Mouse (Mus musculus) forebrain, postnatal 0 days (tissue): ENCODE measurements around the gene Uvrag. TPM values are rescaled to one million over a fixed set of nuclear protein-coding genes. Genes with fewer than 3 reads are reported as not detected.

Experiments used
- ATAC-seq: fragments of 200-750 bp; cut with Nextera tagmentation; 2 replicates; pipeline ENCODE4 v1.8.0; 2017; ENCODE audit warnings: mild to moderate bottlenecking, moderate library complexity
- DNase-seq: peaks from one replicate; pipeline ENCODE4 v3.0.0-alpha.2; 2015
- H3K27ac ChIP-seq: fragments of 300-500 bp; sonication (generic); 2 replicates; pipeline ENCODE4 v1.5.1; 2014; ENCODE audit warnings: low read depth, mild to moderate bottlenecking, antibody characterized with exemption, low read length, moderate library complexity, mixed read lengths
- H3K27me3 ChIP-seq: fragments of 300-500 bp; sonication (generic); 2 replicates; pipeline ENCODE4 v1.6.1; 2014; ENCODE audit warnings: mild to moderate bottlenecking, low read length, mixed read lengths; ENCODE audit not compliant: insufficient read depth
- H3K36me3 ChIP-seq: fragments of 300-500 bp; sonication (generic); 2 replicates; pipeline ENCODE4 v1.6.1; 2014; ENCODE audit warnings: mild to moderate bottlenecking, moderate library complexity; ENCODE audit not compliant: insufficient read depth
- H3K4me1 ChIP-seq: fragments of 300-500 bp; sonication (generic); 2 replicates; pipeline ENCODE4 v1.6.1; 2014; ENCODE audit warnings: antibody characterized with exemption; ENCODE audit not compliant: insufficient read depth
- H3K4me2 ChIP-seq: fragments of 300-500 bp; sonication (generic); 2 replicates; pipeline ENCODE4 v1.6.1; 2014; ENCODE audit warnings: low read depth, mild to moderate bottlenecking, moderate library complexity
- H3K4me3 ChIP-seq: fragments of 300-500 bp; sonication (generic); 2 replicates; pipeline ENCODE4 v1.5.1; 2014; ENCODE audit warnings: low read depth, low read length, mixed read lengths
- H3K9ac ChIP-seq: fragments of 300-500 bp; sonication (generic); 2 replicates; pipeline ENCODE4 v1.6.1; 2014; ENCODE audit warnings: mild to moderate bottlenecking
- H3K9me3 ChIP-seq: fragments of 300-500 bp; sonication (generic); 2 replicates; pipeline ENCODE4 v1.6.1; 2016; ENCODE audit warnings: low read length
- CTCF ChIP-seq: sonication (generic); IDR thresholded peaks from 2 replicates; pipeline ENCODE4 v1.5.1; 2016; ENCODE audit warnings: antibody characterized with exemption, control low read depth, low read depth
- WGBS: fragments of 180-500 bp; shearing (Covaris S2); extraction: QIAGEN DNeasy Blood & Tissue Kit; methylation state at CpG from one replicate; pipeline ENCODE4 v1.1.7; 2014; 5-methylcytosine and 5-hydroxymethylcytosine counted together
- polyA plus RNA-seq: library from polyadenylated mRNA; unstranded; fragments of >200 nt; fragmentation: Nextera tagmentation; extraction: Ambion mirVana; gene quantifications from 2 replicates; pipeline ENCODE4 v1.2.1, GENCODE M21; 2015
- total RNA-seq: library from RNA; depleted of rRNA; stranded (reverse); fragments of >200 nt; gene quantifications from 2 replicates; pipeline ENCODE4 v1.2.3, GENCODE M21; 2014

The Uvrag gene
- total and polyA plus RNA-seq, 2 experiments from 2014 or later = 18.6 to 18.8 TPM

GRCm38 (mm10) chr7:98850388-98850787, 290.6 kb downstream of the Uvrag start:
- WGBS = 84% methylated on average over 5 of the region's 5 CpGs
- ATAC-seq (no peak), DNase-seq (no peak)
- H3K27ac ChIP-seq = no peak overlapping the region
- H3K4me1 ChIP-seq = no peaks in the 10 kb centered on the region
- H3K9me3 ChIP-seq = no peaks in the 10 kb centered on the region
- no peaks in the 10 kb centered on the region for H3K27me3 ChIP-seq
- H3K4me3 ChIP-seq = no peak overlapping the region
- no peaks in the 10 kb centered on the region for H3K36me3 ChIP-seq
- H3K4me2 ChIP-seq = no peak overlapping the region
- no peak overlapping the region for H3K9ac ChIP-seq
- TF ChIP-seq CTCF = no peak

- Histone ChIP-seq H3K4me1 (no peaks in the 10 kb centered on the region), H3K4me2 (no peak overlapping the region), H3K9me3 (no peaks in the 10 kb centered on the region), H3K9ac (no peak overlapping the region), H3K27ac (no peak overlapping the region), H3K4me3 (no peak overlapping the region), H3K36me3 (no peaks in the 10 kb centered on the region), H3K27me3 (no peaks in the 10 kb centered on the region)
- TF ChIP-seq CTCF = no peak
- WGBS = 89% methylated on average over 8 of the region's 8 CpGs
- DNase-seq = no peak
- ATAC-seq = no peak
These were observed 291.9 kb downstream of the Uvrag start for GRCm38 (mm10) chr7:98848899-98849640.

GRCm38 (mm10) chr7:98843649-98844048, 297.3 kb downstream of the Uvrag start:
- Histone ChIP-seq H3K36me3 (no peaks in the 10 kb centered on the region), H3K27ac (no peak overlapping the region), H3K9me3 (no peaks in the 10 kb centered on the region), H3K4me3 (no peak overlapping the region), H3K9ac (no peak overlapping the region), H3K4me2 (no peak overlapping the region), H3K27me3 (peaks cover 26% of the 10 kb centered on the region), H3K4me1 (no peaks in the 10 kb centered on the region; the same call in 1 of the 2 replicates)
- ATAC-seq (no peak), DNase-seq (no peak)
- no peak for TF ChIP-seq CTCF
- WGBS = 25% methylated on average over 7 of the region's 7 CpGs

DNA sequence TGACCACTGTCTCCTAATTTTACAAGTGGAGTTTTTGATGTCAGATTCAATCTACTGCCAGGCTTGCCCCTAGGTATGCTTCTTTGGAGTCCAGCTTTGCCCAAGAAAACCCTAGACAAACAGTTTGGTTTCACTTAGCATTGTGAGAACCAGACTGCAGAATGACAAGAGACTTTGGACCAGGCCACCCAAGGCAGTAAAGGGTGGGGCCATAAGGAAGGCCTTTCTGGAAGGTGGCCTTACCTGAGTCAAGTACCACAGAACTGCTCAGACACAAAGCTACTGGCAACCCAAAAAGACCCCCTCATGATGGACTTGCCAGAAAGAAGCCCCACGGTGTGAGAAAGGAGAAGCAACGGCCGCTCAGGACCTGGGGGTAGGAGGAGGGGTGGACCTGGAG, 297.9 kb downstream of the Uvrag start:
- no peak for TF ChIP-seq CTCF
- no peak for ATAC-seq
- no peak for DNase-seq
- 83% methylated on average over 3 of the region's 3 CpGs for WGBS
- Histone ChIP-seq H3K4me1 (no peaks in the 10 kb centered on the region; the same call in 1 of the 2 replicates), H3K9me3 (no peaks in the 10 kb centered on the region), H3K27ac (no peak overlapping the region), H3K27me3 (peaks cover 26% of the 10 kb centered on the region), H3K36me3 (no peaks in the 10 kb centered on the region), H3K4me2 (no peak overlapping the region), H3K4me3 (no peak overlapping the region), H3K9ac (no peak overlapping the region)

GRCm38 (mm10) chr7:98841802-98842201, 299.1 kb downstream of the Uvrag start:
- H3K27ac ChIP-seq = no peak overlapping the region
- no peak for TF ChIP-seq CTCF
- no peaks in the 10 kb centered on the region for H3K36me3 ChIP-seq
- H3K4me1 ChIP-seq = peaks cover 6% of the 10 kb centered on the region
- ATAC-seq (no peak), DNase-seq (no peak)
- H3K4me2 ChIP-seq = no peak overlapping the region
- no peak overlapping the region for H3K4me3 ChIP-seq
- no peaks in the 10 kb centered on the region for H3K9me3 ChIP-seq
- 41% methylated on average over 3 of the region's 3 CpGs for WGBS
- peaks cover 36% of the 10 kb centered on the region for H3K27me3 ChIP-seq
- no peak overlapping the region for H3K9ac ChIP-seq

- Histone ChIP-seq H3K4me3 (no peak overlapping the region), H3K4me1 (peaks cover 13% of the 10 kb centered on the region), H3K27me3 (peaks cover 45% of the 10 kb centered on the region), H3K4me2 (no peak overlapping the region), H3K9me3 (no peaks in the 10 kb centered on the region), H3K9ac (no peak overlapping the region), H3K36me3 (no peaks in the 10 kb centered on the region), H3K27ac (no peak overlapping the region)
- no peak for ATAC-seq
- no peak for DNase-seq
- no peak for TF ChIP-seq CTCF
- 54% methylated on average over 3 of the region's 3 CpGs for WGBS
These were observed 300.2 kb downstream of the Uvrag start for GRCm38 (mm10) chr7:98840771-98841170.

DNA sequence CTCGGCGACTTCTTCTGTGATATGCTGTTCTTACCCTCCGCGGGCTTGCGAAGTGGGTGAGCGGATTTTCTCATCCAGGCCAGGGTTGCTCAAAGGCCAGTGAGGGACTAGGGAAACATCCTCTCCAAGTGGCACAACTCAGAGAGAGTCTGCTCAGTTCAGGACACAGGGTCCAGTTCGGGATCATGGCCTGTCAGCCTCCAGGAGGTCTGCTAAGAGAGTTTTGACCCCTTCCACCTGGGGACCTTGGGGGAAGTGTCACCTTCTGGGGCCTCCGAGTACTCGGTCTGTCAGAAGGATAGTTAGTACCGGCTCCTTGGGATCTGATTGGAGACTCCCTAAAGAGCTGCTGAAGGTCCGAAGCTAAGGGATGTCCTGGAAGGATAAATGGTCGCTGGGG, 301.6 kb downstream of the Uvrag start:
- Histone ChIP-seq H3K4me1 (peaks cover 17% of the 10 kb centered on the region), H3K27me3 (peaks cover 55% of the 10 kb centered on the region), H3K4me2 (peak overlapping the region; percentile 92), H3K4me3 (peak overlapping the region; percentile 53), H3K9ac (peak overlapping the region; percentile 45; the same call in 1 of the 2 replicates), H3K9me3 (no peaks in the 10 kb centered on the region), H3K27ac (no peak overlapping the region), H3K36me3 (no peaks in the 10 kb centered on the region)
- no peak for TF ChIP-seq CTCF
- ATAC-seq (no peak), DNase-seq (no peak)
- 5% methylated on average over 12 of the region's 12 CpGs for WGBS
